Mouse (Mus musculus): ENCODE data around the gene Dlg2.

DNA sequence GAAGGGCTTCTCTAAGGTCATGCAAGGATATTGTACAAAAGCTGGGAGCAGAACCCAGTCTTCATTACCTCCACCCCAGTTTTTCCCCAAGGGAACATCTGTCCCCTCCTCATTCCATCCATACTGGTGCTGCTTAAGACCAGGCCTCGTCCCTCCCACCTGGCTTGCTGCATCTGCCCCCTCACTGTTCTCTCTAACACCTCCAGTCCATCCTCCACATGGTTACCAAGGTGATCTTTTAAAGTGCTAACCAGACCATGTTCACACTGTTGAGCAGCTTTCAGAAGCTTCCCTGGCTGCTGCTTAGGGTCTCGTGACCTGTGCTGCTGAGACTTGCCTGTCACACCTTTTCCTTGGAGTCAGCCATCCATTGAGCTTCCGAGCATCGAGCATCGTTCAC lies 1734.2 kb downstream of the Dlg2 start:
- TF ChIP-seq CTCF (IDR thresholded peaks at IDR 0.05; ENCODE audit: borderline replicate concordance, insufficient read depth, low read depth, low read length) (no peak), POLR2A (IDR thresholded peaks at IDR 0.05; ENCODE audit: borderline replicate concordance, insufficient read depth, low read length) (no peak)
